Mouse (Mus musculus) lung, postnatal 4 days (tissue): ENCODE results near the gene Bmper.

ENCODE experiments used
- DNase-seq, 2 experiments: peaks; one replicate each; pipeline ENCODE4 v3.0.0; 2021

The Bmper gene

DNA sequence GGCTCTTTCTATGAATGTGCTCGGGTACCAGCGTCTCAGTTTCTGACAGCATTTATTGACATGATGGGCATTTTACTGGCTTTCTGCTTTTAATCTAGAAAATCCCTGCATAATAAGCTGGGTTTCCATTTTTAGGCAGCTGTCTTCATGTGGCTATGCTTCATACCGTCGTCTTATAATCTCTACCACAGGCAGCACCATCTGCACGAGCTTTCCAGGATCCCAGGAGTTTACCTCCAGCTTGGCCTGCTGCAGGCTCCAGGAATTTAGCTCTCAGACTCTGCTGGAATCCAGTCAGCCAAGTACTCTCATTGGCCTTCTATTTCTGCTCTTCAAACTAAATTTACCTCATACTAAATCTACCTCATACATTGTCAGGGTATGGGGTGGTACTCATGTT lies 219.3 kb downstream of the Bmper start:
- DNase-seq = no peak

DNA sequence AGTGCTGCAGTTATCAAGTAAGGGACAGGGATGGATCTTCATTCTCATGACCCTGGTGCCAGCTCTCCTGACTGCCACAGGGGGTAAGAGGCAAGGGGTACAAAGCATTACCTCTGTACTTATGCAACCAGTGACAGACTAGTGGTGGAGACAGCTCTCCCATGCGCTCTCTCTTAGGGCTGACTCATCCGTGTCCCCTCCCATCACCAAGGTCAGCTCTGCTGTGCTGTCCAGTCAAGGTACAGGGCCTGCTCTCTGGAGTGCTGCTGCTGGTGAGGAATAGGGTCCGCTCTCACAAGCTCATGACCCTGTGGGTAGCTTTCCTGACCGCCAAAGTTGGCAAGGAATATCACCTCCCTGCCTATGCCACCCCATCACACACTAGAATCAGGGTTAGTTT lies 222.1 kb downstream of the Bmper start:
- no peak for DNase-seq

DNA sequence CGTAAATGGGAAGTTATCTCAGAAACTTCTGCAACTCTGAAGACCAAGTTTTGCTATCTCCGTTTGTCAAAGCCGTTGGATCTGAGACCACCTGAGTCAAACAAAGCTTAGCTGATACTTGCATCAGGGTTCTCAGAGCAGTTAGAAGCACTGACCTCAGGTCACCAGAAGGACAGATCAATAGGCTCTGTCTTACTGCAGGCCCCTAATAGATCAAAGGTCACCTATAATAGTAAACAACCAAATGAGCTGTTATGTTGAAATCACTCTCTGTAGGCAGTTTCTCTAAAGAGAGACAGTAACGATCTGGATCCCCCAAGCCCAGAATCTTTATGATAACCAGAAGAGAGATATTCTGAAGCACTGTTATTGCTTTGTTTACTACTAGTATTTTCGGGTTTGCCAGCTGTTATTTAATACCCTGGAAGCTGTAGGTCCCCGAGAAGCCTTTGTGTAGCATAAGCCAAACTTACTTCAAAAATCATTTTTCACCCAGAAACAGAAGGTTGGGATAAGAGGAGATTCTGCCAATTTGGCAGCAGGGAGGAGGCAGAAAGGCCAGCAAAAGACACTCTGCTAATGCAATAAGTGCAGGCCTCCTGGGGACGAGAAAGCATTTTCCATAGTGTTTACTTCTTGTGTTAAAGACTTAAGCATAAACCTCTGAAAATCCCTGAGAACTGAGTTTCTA lies 224.5 kb downstream of the Bmper start:
- DNase-seq = no peak

DNA sequence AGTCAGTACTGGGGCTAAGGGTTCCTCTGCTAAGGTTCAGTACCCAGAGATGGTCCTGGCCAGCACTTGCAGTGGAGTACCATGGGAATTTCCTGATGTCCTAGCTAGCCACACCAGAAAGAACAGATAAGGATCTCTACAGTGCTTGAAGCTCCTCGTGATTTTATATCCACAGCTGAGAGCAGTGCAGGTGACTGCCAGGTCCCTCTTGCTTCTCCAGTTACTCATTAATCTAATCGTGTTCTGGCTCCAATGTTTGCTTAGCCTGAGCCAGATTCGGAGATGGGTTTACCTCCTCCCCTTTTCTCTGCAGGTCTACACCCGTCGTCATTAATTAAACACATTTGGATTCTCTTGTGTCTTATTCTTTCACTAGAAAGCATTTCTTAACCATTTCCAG lies 230.4 kb downstream of the Bmper start:
- no peak for DNase-seq

DNA sequence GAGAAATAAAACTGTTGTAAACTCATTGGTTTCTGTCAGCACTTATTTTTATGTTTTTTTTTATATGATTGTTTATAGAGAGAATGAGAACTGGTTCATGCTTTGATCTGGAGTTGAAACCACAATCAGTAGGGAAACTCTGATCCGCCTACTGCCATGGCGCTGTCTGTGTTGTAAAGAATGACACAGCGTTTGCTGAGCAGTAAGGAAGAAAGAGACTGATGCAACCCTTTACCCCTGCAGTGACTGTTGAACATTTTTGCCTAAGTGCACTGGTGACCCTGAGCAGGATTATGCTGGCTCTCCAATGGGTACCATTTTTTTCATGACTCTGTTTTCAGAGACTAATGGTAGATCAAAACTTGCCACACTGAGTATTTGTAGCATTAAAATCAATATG lies 234.3 kb downstream of the Bmper start:
- no peak for DNase-seq

DNA sequence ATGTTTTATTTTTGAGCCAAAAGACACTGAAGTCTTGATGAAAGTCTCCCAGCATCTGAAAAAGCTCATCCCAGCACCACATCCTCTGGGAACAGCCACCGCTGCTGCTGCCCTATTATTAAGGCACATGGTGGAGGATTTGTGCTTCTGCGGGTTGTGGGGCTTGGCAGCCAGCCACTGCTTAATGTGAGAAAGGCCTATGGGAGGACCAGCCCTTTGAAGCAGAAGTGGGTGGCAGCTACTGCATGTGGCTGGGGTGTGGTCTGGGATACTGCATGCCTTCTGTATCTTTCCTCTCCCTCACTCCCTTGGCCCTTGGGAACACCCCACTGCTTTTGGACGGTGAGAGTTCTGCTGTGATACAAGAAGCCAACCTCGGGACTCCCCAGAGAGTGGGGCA lies 237.8 kb downstream of the Bmper start:
- peak; percentile 21 to 62 for DNase-seq

DNA sequence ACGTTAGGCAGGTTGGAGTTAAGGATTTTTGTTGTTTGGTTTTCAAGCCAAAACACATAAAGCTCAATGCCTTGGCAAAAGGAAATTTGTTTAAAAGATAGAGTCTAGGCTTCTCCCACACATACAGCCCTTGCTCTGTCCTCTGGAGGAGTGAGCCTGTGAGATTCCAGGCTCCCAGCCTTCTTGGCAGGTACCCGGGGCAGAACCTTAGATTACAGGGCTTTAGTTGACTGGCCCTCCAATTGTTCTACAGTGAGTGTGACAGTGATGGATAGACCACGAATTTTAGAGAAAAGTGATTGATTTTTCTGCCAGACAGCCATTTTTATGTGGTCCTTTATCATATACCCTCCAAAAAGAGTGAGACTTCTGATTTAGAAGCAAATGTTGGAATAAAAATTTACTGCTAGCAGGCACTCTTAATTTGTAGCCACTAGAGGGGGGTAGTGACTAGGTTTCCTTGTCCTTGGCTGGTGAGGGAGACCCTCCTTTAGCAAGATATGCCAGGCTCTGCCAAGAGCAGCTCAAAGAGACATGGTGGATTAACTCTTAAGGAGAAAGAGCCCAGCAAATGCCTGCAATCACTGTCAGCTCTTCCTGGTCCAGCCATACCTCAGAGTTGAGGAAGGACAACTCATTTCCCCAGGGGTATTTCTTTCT lies 240.2 kb downstream of the Bmper start:
- DNase-seq = peak in 1 of 2 experiments; percentile 28

DNA sequence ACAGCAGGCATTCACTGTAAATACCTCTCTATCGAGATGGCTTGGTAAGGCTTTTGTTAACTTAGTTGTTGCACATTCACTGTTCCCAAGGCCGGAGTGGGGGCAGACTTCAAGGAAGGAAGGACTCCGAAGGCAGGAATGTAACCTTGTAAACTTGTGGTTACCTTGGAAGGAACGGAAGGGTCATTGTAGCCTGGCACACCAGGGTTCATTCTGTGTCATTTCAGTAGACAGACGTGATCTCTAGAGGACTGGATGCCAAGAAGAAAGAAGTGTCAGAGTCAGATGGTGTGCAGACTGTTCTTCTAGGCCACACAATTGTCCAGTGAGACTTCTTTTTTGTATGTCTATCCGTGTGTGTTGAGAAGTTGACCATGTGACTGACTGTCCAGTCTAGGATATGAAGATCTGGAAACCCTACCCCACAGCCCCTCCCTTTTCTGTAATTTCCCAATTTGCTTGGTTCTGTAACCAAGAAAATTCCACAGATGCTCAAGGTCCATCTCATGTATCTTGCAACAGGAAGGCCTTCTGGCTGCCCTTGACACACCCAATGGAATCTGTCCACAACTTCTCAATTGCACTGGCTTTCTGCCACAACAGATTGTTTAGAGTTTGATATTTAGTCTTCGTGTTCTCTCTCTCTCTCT lies 242.2 kb downstream of the Bmper start:
- peak in 1 of 2 experiments; percentile 7 for DNase-seq

DNA sequence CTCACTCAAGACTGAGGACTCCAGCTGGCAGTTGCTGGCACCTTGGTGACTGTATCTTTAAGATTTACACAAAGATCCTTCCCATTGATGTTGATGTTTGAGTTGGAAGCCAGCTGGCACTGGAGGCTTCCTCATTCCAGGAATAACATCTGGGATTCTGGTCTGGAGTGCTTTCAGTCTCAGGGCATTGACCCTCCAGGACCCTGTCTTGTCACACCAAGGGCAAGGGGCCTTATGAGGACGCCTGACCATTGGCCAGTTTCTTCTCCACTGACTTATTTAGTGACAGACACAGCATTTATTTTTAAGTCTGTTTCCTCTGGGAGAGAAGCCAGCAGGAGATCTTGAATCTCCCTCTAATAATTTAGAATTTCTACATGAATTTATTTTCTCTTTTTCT lies 247.0 kb downstream of the Bmper start:
- peak; percentile 41 to 77 for DNase-seq

DNA sequence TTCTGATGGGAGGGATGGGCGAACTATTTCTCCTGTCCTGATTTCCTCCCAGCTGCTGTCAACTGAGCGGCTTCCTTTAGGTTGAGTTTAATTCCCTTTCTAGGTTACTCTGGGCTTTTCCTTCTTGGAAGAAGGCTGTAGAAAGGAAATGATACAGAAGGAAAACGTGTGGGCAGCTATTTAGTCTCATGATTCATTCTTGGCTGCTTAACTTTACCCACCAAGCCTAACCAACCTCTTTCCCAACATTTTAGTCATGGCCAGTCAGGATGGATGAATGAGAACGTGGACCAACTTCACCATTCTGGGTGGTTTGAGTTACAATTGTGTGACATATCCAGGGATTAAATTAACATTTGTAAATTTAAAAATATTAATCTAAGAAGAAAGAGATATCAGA lies 263.0 kb downstream of the Bmper start:
- no peak for DNase-seq

DNA sequence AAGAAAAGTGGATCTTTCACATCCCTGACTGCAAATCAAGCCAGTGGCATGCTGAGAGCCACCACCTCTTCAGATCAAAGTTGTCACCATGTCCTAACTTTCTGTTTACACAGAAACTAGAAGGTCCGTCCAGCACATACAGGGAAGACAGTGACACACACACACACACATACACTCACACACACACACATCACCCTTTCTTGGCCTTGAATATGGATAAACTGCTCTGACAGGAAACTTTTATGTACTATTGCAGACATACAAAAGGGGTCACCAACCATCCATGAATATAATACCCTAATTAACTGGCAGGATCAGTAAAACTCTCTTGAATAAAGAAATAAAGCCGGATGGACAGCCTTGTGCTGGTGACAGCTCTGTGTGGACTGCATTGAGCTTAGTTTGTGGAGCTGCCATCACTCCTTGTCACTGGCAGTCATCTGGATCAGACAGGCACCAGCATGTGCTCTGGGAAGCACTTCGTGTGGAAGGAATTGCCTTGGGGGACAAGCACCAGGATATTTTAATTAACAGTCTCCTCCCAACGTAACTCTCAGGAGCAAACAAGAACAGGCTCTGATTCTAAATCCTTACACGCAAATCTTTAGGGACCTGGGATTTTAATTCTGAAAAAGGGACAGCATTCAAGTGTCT lies 264.0 kb downstream of the Bmper start:
- no peak for DNase-seq

DNA sequence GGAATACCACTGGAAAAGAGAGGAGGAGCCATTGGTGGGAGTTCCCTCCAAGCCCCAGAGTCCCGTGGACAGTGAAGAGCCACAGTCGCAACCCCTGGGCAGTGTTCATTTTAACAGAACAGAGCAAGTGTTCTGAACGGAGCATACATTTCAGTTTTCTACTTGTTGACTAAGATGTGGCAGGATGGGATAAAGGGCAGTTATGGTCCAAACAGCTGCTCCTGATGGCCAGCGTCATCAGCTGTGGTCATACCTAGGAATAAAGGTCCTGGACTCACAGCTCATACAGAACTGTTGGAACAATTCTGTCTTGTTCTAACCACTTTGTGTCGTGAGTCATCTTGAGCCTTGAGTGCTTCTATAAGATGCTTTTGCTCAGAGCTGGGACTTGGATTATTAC lies 265.4 kb downstream of the Bmper start:
- no peak for DNase-seq

DNA sequence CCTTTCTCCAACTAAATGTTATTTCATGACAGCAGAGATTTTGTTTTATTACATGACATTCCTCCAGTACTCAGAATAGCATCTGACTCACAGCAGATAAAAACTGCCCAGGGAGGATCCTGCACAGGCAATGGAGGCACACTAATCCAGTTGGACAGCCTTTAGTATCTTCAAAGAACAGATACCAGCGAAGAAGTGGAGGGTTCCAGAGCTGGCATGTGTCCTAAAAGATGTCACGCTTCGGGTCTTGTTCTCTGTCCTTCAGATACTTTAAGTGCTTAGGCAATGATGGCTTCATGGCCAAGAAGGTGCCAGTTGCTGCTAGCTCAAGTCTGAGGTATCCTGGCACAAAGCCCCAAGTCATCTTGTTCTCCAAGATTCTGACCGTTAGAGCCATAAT lies 272.5 kb downstream of the Bmper start:
- DNase-seq = no peak

DNA sequence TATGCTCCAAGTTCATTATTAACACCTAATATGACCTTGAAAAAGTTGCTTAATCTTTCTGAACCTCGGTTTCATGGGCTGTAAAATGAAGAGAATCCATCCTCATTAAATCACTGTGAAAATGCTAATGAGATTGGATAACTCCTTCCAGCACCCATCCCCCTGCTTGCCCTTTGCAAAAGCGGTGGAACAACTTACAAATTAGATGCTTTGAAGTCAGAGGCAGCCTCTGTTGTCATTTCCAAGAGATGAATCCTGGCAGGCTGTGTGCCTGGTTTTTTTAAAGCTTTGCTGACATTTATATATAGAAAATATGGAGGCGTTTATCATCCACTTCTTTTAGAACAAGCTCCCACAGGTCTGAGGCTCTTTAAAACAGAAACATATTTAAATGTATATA lies 274.8 kb downstream of the Bmper start:
- no peak for DNase-seq

DNA sequence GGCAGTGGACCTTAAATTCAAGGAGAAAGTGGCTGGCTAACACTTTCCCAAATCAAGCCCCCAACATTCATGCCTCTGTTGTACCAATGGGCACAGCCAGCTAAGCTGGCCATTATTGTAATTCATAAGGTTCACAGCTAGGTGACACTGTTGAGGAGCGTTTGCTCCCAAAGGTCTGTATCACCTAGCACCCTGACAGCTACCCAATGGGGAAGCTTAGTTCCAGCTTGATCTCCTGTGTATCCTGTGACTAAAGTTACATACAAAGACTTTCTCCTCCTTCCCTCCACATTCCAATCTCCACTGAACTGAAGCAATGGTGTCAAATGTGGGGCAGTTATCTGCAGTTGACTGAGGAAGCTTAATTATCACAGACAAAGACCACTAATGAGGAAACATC lies 311.0 kb downstream of the Bmper start:
- no peak for DNase-seq
